Mouse (Mus musculus) embryonic facial prominence, embryonic 13.5 days (tissue): ENCODE results near the gene Cox20. TPM values are rescaled to one million over a fixed set of nuclear protein-coding genes. Genes with fewer than 3 reads are reported as not detected.

Source experiments
- ATAC-seq: fragments of 200-750 bp; cut with Nextera tagmentation; 2 replicates; pipeline ENCODE4 v1.8.0; 2017; ENCODE audit warnings: low read depth; ENCODE audit not compliant: insufficient number of reproducible peaks, insufficient read depth, low FRiP score, low TSS enrichment
- H3K27ac ChIP-seq: fragments of 300-500 bp; sonication (generic); 2 replicates; pipeline ENCODE4 v1.5.1; 2015; ENCODE audit warnings: moderate library complexity, mild to moderate bottlenecking, inconsistent platforms
- H3K27me3 ChIP-seq: fragments of 300-500 bp; sonication (generic); 2 replicates; pipeline ENCODE4 v1.6.1; 2015; ENCODE audit warnings: mild to moderate bottlenecking, inconsistent platforms
- H3K36me3 ChIP-seq: fragments of 300-500 bp; sonication (generic); 2 replicates; pipeline ENCODE4 v1.6.1; 2015; ENCODE audit warnings: mild to moderate bottlenecking, inconsistent platforms
- H3K4me1 ChIP-seq: fragments of 300-500 bp; sonication (generic); 2 replicates; pipeline ENCODE4 v1.6.1; 2015; ENCODE audit warnings: inconsistent platforms
- H3K4me2 ChIP-seq: fragments of 300-500 bp; sonication (generic); 2 replicates; pipeline ENCODE4 v1.6.1; 2015; ENCODE audit warnings: moderate library complexity, mild to moderate bottlenecking, inconsistent platforms
- H3K4me3 ChIP-seq: fragments of 300-500 bp; sonication (generic); 2 replicates; pipeline ENCODE4 v1.5.1; 2015; ENCODE audit warnings: mild to moderate bottlenecking, inconsistent platforms
- H3K9ac ChIP-seq: fragments of 300-500 bp; sonication (generic); 2 replicates; pipeline ENCODE4 v1.6.1; 2015; ENCODE audit warnings: mild to moderate bottlenecking, inconsistent platforms
- H3K9me3 ChIP-seq: fragments of 300-500 bp; sonication (generic); 2 replicates; pipeline ENCODE4 v1.6.1; 2016; ENCODE audit warnings: inconsistent platforms
- WGBS: fragments of 180-500 bp; shearing (Covaris S2); methylation state at CpG from one replicate; pipeline ENCODE4 v1.1.7; 2015; ENCODE audit warnings: mixed read lengths; 5-methylcytosine and 5-hydroxymethylcytosine counted together
- polyA plus RNA-seq: library from polyadenylated mRNA; unstranded; fragments of >200 nt; fragmentation: Nextera tagmentation; extraction: Ambion mirVana; gene quantifications from 2 replicates; pipeline ENCODE4 v1.2.1, GENCODE M21; 2015

Gene Cox20
- polyA plus RNA-seq, 1 experiment from 2014 or later: 167 TPM

GRCm38 (mm10) chr1:178303425-178303824 is 15.5 kb upstream of the Cox20 start:
- no peak overlapping the region for H3K9ac ChIP-seq
- no peaks in the 10 kb centered on the region for H3K4me1 ChIP-seq
- no peak overlapping the region for H3K4me2 ChIP-seq
- no peaks in the 10 kb centered on the region for H3K36me3 ChIP-seq
- 25% methylated on average over 3 of the region's 3 CpGs for WGBS
- no peak overlapping the region for H3K27ac ChIP-seq
- ATAC-seq: no peak
- no peak overlapping the region for H3K4me3 ChIP-seq
- H3K27me3 ChIP-seq: no peaks in the 10 kb centered on the region
- peaks cover 8% of the 10 kb centered on the region for H3K9me3 ChIP-seq

- no peak overlapping the region for H3K9ac ChIP-seq
- H3K27me3 ChIP-seq: no peaks in the 10 kb centered on the region
- no peak overlapping the region for H3K27ac ChIP-seq
- no peak overlapping the region for H3K4me2 ChIP-seq
- WGBS: 67% methylated on average over 2 of the region's 2 CpGs
- H3K4me1 ChIP-seq: no peaks in the 10 kb centered on the region
- no peak overlapping the region for H3K4me3 ChIP-seq
- ATAC-seq: no peak
- H3K9me3 ChIP-seq: no peaks in the 10 kb centered on the region
- H3K36me3 ChIP-seq: no peaks in the 10 kb centered on the region
These were observed 9.4 kb upstream of the Cox20 start for GRCm38 (mm10) chr1:178309487-178309886.

- no peaks in the 10 kb centered on the region for H3K4me1 ChIP-seq
- no peaks in the 10 kb centered on the region for H3K27me3 ChIP-seq
- WGBS: 66% methylated on average over 1 of the region's 1 CpGs
- no peak overlapping the region for H3K4me2 ChIP-seq
- no peak overlapping the region for H3K27ac ChIP-seq
- ATAC-seq: no peak
- no peaks in the 10 kb centered on the region for H3K36me3 ChIP-seq
- H3K9ac ChIP-seq: no peak overlapping the region
- no peaks in the 10 kb centered on the region for H3K9me3 ChIP-seq
- no peak overlapping the region for H3K4me3 ChIP-seq
These were observed 8.8 kb upstream of the Cox20 start for GRCm38 (mm10) chr1:178310128-178310527.

GRCm38 (mm10) chr1:178313039-178313597 is 5.8 kb upstream of the Cox20 start:
- H3K9ac ChIP-seq: no peak overlapping the region
- no peak overlapping the region for H3K4me3 ChIP-seq
- no peaks in the 10 kb centered on the region for H3K27me3 ChIP-seq
- no peak overlapping the region for H3K27ac ChIP-seq
- no peaks in the 10 kb centered on the region for H3K36me3 ChIP-seq
- H3K9me3 ChIP-seq: no peaks in the 10 kb centered on the region
- H3K4me1 ChIP-seq: peaks cover 7% of the 10 kb centered on the region; the same call in 1 of the 2 replicates
- 94% methylated on average over 1 of the region's 1 CpGs for WGBS
- no peak overlapping the region for H3K4me2 ChIP-seq
- no peak for ATAC-seq

GRCm38 (mm10) chr1:178314236-178314635 is 4.7 kb upstream of the Cox20 start:
- Histone ChIP-seq H3K27ac (no peak overlapping the region), H3K27me3 (no peaks in the 10 kb centered on the region), H3K36me3 (no peaks in the 10 kb centered on the region), H3K4me2 (no peak overlapping the region), H3K4me3 (no peak overlapping the region), H3K9ac (no peak overlapping the region), H3K4me1 (peaks cover 7% of the 10 kb centered on the region; the same call in 1 of the 2 replicates), H3K9me3 (no peaks in the 10 kb centered on the region)
- no peak for ATAC-seq
- 85% methylated on average over 2 of the region's 2 CpGs for WGBS

GRCm38 (mm10) chr1:178317275-178318001 is 1.5 kb upstream of the Cox20 start:
- H3K27me3 ChIP-seq: no peaks in the 10 kb centered on the region
- H3K9me3 ChIP-seq: no peaks in the 10 kb centered on the region
- H3K9ac ChIP-seq: peak overlapping the region; percentile 93; the same call in 1 of the 2 replicates
- H3K4me2 ChIP-seq: peak overlapping the region; percentile 71
- H3K4me1 ChIP-seq: peaks cover 23% of the 10 kb centered on the region
- ATAC-seq: no peak
- peak overlapping the region; percentile 67 for H3K4me3 ChIP-seq
- WGBS: 40% methylated on average over 10 of the region's 10 CpGs
- peaks cover 16% of the 10 kb centered on the region; the same call in 1 of the 2 replicates for H3K36me3 ChIP-seq
- H3K27ac ChIP-seq: peak overlapping the region; percentile 100

- peak; percentile 66 for ATAC-seq
- whole genome bisulfite sequencing: under 1% methylated on average over 17 of the region's 17 CpGs
- peak overlapping the region; percentile 71 for H3K4me2 ChIP-seq
These were observed 935 bp upstream of the Cox20 start for GRCm38 (mm10) chr1:178318002-178318388.

GRCm38 (mm10) chr1:178319295-178320037 is 536 bp downstream of the Cox20 start:
- Histone ChIP-seq H3K27me3 (no peaks in the 10 kb centered on the region), H3K9ac (peak overlapping the region; percentile 93), H3K4me3 (peak overlapping the region; percentile 67), H3K4me2 (peak overlapping the region; percentile 71), H3K36me3 (peaks cover 32% of the 10 kb centered on the region), H3K27ac (peak overlapping the region; percentile 100), H3K4me1 (peaks cover 23% of the 10 kb centered on the region), H3K9me3 (no peaks in the 10 kb centered on the region)
- ATAC-seq: peak; percentile 49
- 1% methylated on average over 12 of the region's 12 CpGs for WGBS

More at GRCm38 (mm10) chr1:178318002-178318388, 935 bp upstream of the Cox20 start:
- Histone ChIP-seq H3K9me3 (no peaks in the 10 kb centered on the region), H3K9ac (peak overlapping the region; percentile 93), H3K4me1 (peaks cover 23% of the 10 kb centered on the region), H3K4me3 (peak overlapping the region; percentile 67), H3K27ac (peak overlapping the region; percentile 100), H3K27me3 (no peaks in the 10 kb centered on the region), H3K36me3 (peaks cover 21% of the 10 kb centered on the region)

GRCm38 (mm10) chr1:178320038-178320722 is 1.2 kb downstream of the Cox20 start:
- peak overlapping the region; percentile 71 for H3K4me2 ChIP-seq
- peaks cover 39% of the 10 kb centered on the region for H3K36me3 ChIP-seq
- peaks cover 23% of the 10 kb centered on the region for H3K4me1 ChIP-seq
- peak overlapping the region; percentile 100 for H3K27ac ChIP-seq
- no peak for ATAC-seq
- H3K27me3 ChIP-seq: no peaks in the 10 kb centered on the region
- H3K4me3 ChIP-seq: peak overlapping the region; percentile 67
- 17% methylated on average over 8 of the region's 8 CpGs for WGBS
- peak overlapping the region; percentile 93 for H3K9ac ChIP-seq
- no peaks in the 10 kb centered on the region for H3K9me3 ChIP-seq

GRCm38 (mm10) chr1:178320723-178321590 is 2.0 kb downstream of the Cox20 start:
- Histone ChIP-seq H3K27me3 (no peaks in the 10 kb centered on the region), H3K9ac (peak overlapping the region; percentile 93), H3K4me2 (peak overlapping the region; percentile 71), H3K36me3 (peaks cover 44% of the 10 kb centered on the region), H3K9me3 (no peaks in the 10 kb centered on the region), H3K4me3 (peak overlapping the region; percentile 67), H3K27ac (peak overlapping the region; percentile 100), H3K4me1 (peaks cover 23% of the 10 kb centered on the region)
- no peak for ATAC-seq
- WGBS: 32% methylated on average over 5 of the region's 5 CpGs
